Mouse (Mus musculus) ovary, adult 18-20 months (tissue): ENCODE data around the gene Snrk.

ENCODE experiments used
- DNase-seq: peaks from one replicate; pipeline ENCODE4 v3.0.0; 2022; ENCODE audit warnings: low spot score, mixed read lengths

Snrk gene

GRCm38 (mm10) chr9:122117112-122117616, at the start of gene Snrk:
Gene Snrk, plus strand, starts transcription at chr9:122117266.
- peak; percentile 76 for DNase-seq

GRCm38 (mm10) chr9:122067654-122068053, 49.4 kb upstream of the Snrk start:
- no peak for DNase-seq

- no peak for DNase-seq
These were observed 47.4 kb upstream of the Snrk start for GRCm38 (mm10) chr9:122069560-122070174.

- DNase-seq: no peak
These were observed 43.1 kb upstream of the Snrk start for GRCm38 (mm10) chr9:122073980-122074379.

- no peak for DNase-seq
These were observed 42.5 kb upstream of the Snrk start for GRCm38 (mm10) chr9:122074575-122074974.

- DNase-seq: no peak
These were observed 38.6 kb upstream of the Snrk start for GRCm38 (mm10) chr9:122078456-122078855.

GRCm38 (mm10) chr9:122083698-122084097, 33.4 kb upstream of the Snrk start:
- DNase-seq: no peak

GRCm38 (mm10) chr9:122084175-122084574, 32.9 kb upstream of the Snrk start:
- DNase-seq: peak; percentile 30

- DNase-seq: no peak
These were observed 32.4 kb upstream of the Snrk start for GRCm38 (mm10) chr9:122084636-122085035.

GRCm38 (mm10) chr9:122085055-122085454, 32.0 kb upstream of the Snrk start:
- peak; percentile 23 for DNase-seq

GRCm38 (mm10) chr9:122085550-122086205, 31.4 kb upstream of the Snrk start:
- no peak for DNase-seq

- no peak for DNase-seq
These were observed 30.0 kb upstream of the Snrk start for GRCm38 (mm10) chr9:122087086-122087485.

GRCm38 (mm10) chr9:122091171-122091570, 25.9 kb upstream of the Snrk start:
- DNase-seq: no peak

- DNase-seq: no peak
These were observed 25.3 kb upstream of the Snrk start for GRCm38 (mm10) chr9:122091782-122092228.

- no peak for DNase-seq
These were observed 22.9 kb upstream of the Snrk start for GRCm38 (mm10) chr9:122094171-122094570.

- DNase-seq: no peak
These were observed 20.1 kb upstream of the Snrk start for GRCm38 (mm10) chr9:122096822-122097511.

- no peak for DNase-seq
These were observed 19.5 kb upstream of the Snrk start for GRCm38 (mm10) chr9:122097535-122097934.

- no peak for DNase-seq
These were observed 16.4 kb upstream of the Snrk start for GRCm38 (mm10) chr9:122100584-122101127.

GRCm38 (mm10) chr9:122101196-122101595, 15.9 kb upstream of the Snrk start:
- no peak for DNase-seq

- no peak for DNase-seq
These were observed 13.3 kb upstream of the Snrk start for GRCm38 (mm10) chr9:122103550-122104284.

GRCm38 (mm10) chr9:122104285-122104829, 12.7 kb upstream of the Snrk start:
- no peak for DNase-seq
